Mouse (Mus musculus) erythroblast, embryonic 14.5 days (primary cell): ENCODE measurements around the gene Ptov1.

Source experiments
- GATA1 ChIP-seq: IDR thresholded peaks from 2 replicates; pipeline ENCODE4 v1.6.1; 2012; ENCODE audit warnings: low read length, inconsistent platforms, mixed read lengths
- TAL1 ChIP-seq: IDR thresholded peaks from 3 replicates; pipeline ENCODE4 v1.6.1; 2012; ENCODE audit warnings: low read length, inconsistent platforms, mixed read lengths

DNA sequence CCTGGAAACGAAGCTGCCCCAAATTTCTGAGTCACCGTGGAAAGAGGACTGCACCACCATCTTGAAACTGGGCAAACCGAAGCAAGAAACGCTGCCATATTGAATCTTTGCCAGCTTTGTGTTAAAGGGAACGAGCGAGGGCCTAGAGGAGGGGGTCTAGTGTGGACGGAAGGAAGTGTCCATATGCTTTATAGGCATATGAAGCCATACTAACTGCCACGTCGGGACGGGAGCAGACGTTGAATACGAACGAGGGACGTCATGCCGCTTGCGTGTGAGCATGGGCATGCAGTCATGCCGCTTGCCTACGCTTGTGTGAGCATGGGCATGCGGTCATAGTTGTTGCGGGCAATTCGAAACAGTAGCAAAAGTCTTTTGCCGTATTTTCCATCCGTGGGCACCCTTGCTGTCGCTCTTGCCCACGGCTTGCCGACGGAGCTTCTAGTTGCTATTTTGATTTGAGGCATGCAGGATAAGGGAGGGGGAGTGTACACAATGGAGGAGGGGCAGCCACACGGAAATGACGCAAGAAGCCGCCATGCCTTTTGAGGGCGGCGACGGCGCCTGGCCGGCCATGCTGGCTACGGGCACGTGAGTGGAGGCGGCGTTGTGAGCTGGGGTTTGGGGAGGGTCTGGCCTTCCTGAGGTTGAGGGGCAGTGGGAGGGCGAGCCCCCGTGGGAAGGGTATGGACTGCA is 20.0 kb downstream of the Ptov1 start:
- TF ChIP-seq GATA1 (no peak), TAL1 (no peak)
